Mouse (Mus musculus): ENCODE results near the gene Ppp1r3f.

Ppp1r3f gene

GRCm38 (mm10) chrX:7553474-7553873 lies 20.6 kb downstream of the Ppp1r3f start:
- DNase-seq (ENCODE audit: low read depth, low spot score) = peak; percentile 49

GRCm38 (mm10) chrX:7524961-7525360 lies 49.1 kb downstream of the Ppp1r3f start:
- peak; percentile 9 for DNase-seq (ENCODE audit: low read depth, low spot score)

All from brain, adult 2 months (tissue).